Mouse (Mus musculus) testis, adult 2 months (tissue): Measurements from ENCODE around the gene Usp24.

Source experiments
- CTCF ChIP-seq: fragments of 200-500 bp; IDR thresholded peaks from 2 replicates; pipeline ENCODE4 v1.5.1; 2012; ENCODE audit warnings: low read depth, mild to moderate bottlenecking, inconsistent platforms, low read length, moderate library complexity; ENCODE audit not compliant: control insufficient read depth, insufficient read depth, insufficient replicate concordance
- POLR2A ChIP-seq: fragments of 200-500 bp; IDR thresholded peaks from 2 replicates; pipeline ENCODE4 v1.6.1; 2012; ENCODE audit warnings: low read depth, mild to moderate bottlenecking, inconsistent platforms, low read length, moderate library complexity; ENCODE audit not compliant: control insufficient read depth

GRCm38 (mm10) chr4:106322846-106323245 lies 6.8 kb downstream of the Usp24 start:
- TF ChIP-seq CTCF (no peak), POLR2A (no peak)
